Mouse (Mus musculus): ENCODE measurements at regions not wholly inside any gene's neighbourhood (a gene's known extent, or its start where the extent isn't known, plus 50 kb on each side); places are given as distances from the start of the nearest gene placed in this dataset.

DNA sequence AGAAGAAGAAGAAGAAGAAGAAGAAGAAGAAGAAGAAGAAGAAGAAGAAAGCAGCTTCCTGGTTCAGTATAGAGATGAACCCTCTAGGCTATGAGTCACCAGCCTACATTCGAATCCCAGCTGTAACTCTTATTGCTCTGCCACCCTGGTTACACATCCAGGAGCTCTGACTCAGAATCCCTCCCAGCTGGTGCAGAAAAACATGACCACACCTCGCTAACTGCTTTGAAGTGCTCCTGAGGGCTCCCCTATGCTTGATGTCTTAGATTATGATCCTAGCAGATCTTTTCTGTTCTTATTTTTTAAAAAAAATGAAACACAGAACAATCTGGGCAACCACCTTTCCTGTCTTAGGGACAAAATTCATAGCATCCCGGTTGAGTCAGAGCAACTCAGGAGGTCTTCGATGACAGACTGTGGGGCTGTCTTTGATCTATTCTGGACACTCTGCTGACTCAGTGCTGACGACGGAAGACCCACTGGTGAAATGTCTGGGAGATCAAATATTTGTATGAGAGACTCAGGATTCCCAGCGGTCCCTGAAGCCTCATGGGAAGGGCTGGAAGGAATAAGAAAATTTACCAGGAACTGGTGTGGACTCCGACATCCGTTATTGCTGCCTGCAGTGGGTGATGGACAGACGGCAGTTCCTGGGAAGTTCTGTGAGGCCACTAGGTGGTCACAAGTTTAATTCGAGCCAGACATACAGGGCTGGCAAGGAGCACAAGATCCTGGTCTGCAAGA lies 100.0 kb upstream of the Zfp217 start:
- TF ChIP-seq CTCF (IDR thresholded peaks at IDR 0.05; ENCODE audit: low read depth, low read length): no peak
- TF ChIP-seq POLR2A (IDR thresholded peaks at IDR 0.05; ENCODE audit: borderline replicate concordance, low read depth, low read length): no peak

Data from bone marrow macrophage, adult 2 months (primary cell).